Mouse (Mus musculus) cerebellum, postnatal 10 days (tissue): Measurements from ENCODE around the gene Ablim2.
A peak's percentile ranks its signal among the peaks of the same experiment; 100 is the strongest.

Experiments used
- DNase-seq, 2 experiments: peaks; one replicate each; pipeline ENCODE4 v3.0.0; 2021; ENCODE audit warnings: mixed read lengths in 2 of 2

Ablim2 gene

GRCm38 (mm10) chr5:35739536-35740278 lies 18.0 kb upstream of the Ablim2 start, which contains the start of gene Sh3tc1:
Gene Sh3tc1, minus strand, starts transcription at chr5:35739987.
- DNase-seq = no peak

- DNase-seq = no peak
These were observed 17.0 kb upstream of the Ablim2 start for GRCm38 (mm10) chr5:35740716-35741115.

GRCm38 (mm10) chr5:35741225-35741820 lies 16.4 kb upstream of the Ablim2 start:
- peak in 1 of 2 experiments; percentile 23 for DNase-seq

GRCm38 (mm10) chr5:35743238-35743951 lies 14.3 kb upstream of the Ablim2 start:
- no peak for DNase-seq

- DNase-seq = no peak
These were observed 13.5 kb upstream of the Ablim2 start for GRCm38 (mm10) chr5:35743990-35744722.

- no peak for DNase-seq
These were observed 12.3 kb upstream of the Ablim2 start for GRCm38 (mm10) chr5:35745406-35745805.

GRCm38 (mm10) chr5:35746910-35747309 lies 10.8 kb upstream of the Ablim2 start:
- peak; percentile 89 to 93 for DNase-seq

- DNase-seq = no peak
These were observed 8.3 kb upstream of the Ablim2 start for GRCm38 (mm10) chr5:35749416-35749815.

GRCm38 (mm10) chr5:35750026-35750425 lies 7.7 kb upstream of the Ablim2 start:
- DNase-seq = no peak

- no peak for DNase-seq
These were observed 6.7 kb upstream of the Ablim2 start for GRCm38 (mm10) chr5:35751016-35751415.

- DNase-seq = peak; percentile 80 to 85
These were observed 2.4 kb upstream of the Ablim2 start for GRCm38 (mm10) chr5:35755131-35755733.

- no peak for DNase-seq
These were observed 1.7 kb upstream of the Ablim2 start for GRCm38 (mm10) chr5:35756020-35756419.

GRCm38 (mm10) chr5:35756997-35757638 lies 562 bp upstream of the Ablim2 start:
- DNase-seq = peak; percentile 54 to 69

- peak in 1 of 2 experiments; percentile 58 for DNase-seq
These were observed 687 bp downstream of the Ablim2 start for GRCm38 (mm10) chr5:35758081-35759053.

- DNase-seq = no peak
These were observed 3.6 kb downstream of the Ablim2 start for GRCm38 (mm10) chr5:35761323-35761722.

- DNase-seq = peak; percentile 76 to 79
These were observed 4.7 kb downstream of the Ablim2 start for GRCm38 (mm10) chr5:35762388-35762787.

GRCm38 (mm10) chr5:35762850-35763249 lies 5.2 kb downstream of the Ablim2 start:
- DNase-seq = no peak

GRCm38 (mm10) chr5:35765909-35766308 lies 8.2 kb downstream of the Ablim2 start:
- DNase-seq = no peak

GRCm38 (mm10) chr5:35768525-35768924 lies 10.8 kb downstream of the Ablim2 start:
- DNase-seq = no peak

GRCm38 (mm10) chr5:35768997-35769396 lies 11.3 kb downstream of the Ablim2 start:
- DNase-seq = no peak

- DNase-seq = no peak
These were observed 12.6 kb downstream of the Ablim2 start for GRCm38 (mm10) chr5:35770246-35770645.
